Mouse (Mus musculus) G1E-ER4 (cell line): Measurements from ENCODE around the gene Agtr1a. TPM values are rescaled to one million over a fixed set of nuclear protein-coding genes. Genes with fewer than 3 reads are reported as not detected.

ENCODE experiments used
- GATA1 ChIP-seq: IDR thresholded peaks from one replicate; pipeline ENCODE4 v1.8.0; 2012; ENCODE audit warnings: low read length, inconsistent platforms
- polyA plus RNA-seq: library from polyadenylated mRNA; stranded (reverse); fragments of >175 nt; gene quantifications from 2 replicates; pipeline ENCODE4 v1.2.3, GENCODE M21; 2012

Agtr1a gene
- polyA plus RNA-seq, 1 experiment, result not detected

- TF ChIP-seq GATA1, result no peak
These were observed 18.8 kb downstream of the Agtr1a start for GRCm38 (mm10) chr13:30354991-30355580.

DNA sequence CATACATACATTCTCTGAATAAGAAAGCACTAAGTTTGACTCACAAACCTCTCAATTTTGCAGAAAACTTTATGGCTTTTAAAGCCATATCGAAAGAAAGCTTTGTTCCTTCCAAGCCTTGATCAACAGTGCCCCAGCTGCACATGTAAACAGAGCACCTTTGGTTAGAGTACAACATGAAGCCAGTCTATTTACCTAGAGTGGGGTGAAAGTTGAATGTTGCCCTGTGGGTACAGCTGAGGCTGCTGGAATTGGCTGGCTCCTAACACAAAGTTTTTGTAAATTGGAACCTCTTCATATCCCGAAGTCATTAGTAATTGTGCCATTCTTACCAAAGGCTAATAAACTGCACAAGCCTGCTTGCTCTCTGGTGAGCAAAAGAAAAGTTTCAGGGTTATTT is 19.7 kb downstream of the Agtr1a start:
- no peak for TF ChIP-seq GATA1

DNA sequence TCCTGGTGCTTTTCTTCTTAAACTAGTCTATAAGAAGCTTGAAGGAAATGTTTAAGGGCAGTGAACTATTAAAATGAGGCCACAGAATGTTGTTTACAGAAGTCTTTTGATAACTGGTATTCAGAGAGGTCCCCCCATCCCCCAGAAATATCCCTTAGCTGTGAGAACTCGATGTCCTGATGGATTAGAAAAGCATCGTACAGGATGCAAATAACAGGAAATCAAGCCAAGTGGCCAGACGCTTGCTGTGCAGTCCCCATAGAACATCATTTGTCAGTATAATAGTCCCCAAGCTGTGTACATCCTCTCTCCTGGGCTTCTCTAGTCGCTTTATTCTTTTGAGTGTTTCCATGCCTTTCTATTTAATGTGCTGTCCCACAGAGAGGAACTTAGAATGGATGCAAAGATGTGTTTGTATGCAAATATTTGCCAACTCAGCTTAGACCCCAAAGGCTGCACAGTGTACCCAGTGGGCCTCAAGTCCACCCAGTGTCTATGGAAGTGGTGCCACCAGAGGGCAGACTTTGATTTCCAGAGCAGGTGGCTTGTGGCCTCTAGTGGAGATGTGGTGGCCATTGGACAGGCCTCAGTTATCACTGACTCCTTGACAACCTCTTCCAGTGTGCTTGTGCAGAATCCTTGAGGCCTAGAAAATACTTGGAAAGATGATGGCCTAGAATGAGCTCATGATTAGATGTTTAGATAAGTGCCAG is 22.4 kb downstream of the Agtr1a start:
- TF ChIP-seq GATA1, result no peak

DNA sequence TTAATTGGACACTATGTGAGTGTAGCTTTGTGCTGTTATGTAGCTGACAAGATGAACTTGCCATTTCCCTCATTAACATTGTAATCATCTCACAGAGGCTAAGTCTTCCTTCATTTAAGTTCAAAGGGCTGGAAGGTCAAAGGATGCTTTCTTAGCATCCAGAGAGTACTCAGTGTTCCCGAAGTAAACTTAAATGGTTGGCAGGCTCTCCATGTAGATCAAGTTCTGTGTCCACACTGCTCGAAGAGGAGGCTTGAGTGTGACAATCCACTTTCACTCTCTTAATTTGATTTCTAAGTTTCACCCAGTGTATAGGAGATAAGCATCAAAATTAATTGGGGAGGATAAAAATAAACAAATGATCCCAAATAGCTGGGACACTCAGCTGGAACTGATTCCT is 23.6 kb downstream of the Agtr1a start:
- TF ChIP-seq GATA1, result no peak

DNA sequence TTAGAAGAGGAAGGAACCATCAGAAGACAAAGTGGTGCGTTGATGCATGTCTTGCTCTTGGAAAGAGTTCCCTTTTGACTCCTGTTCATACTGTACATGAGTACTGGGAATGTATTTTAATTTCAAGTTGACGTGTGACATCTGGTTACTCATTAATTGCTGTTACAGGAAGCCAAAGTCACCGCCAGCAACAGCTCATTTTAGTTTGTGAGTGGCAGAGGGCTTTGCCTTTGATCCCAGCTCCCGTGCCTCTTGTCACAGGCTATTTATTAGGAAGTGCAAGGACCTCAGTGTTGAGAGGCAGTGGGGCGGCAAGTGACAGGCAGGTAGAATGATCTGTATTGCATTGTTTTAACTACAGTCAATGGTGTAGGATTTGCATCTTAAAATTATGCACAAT is 24.8 kb downstream of the Agtr1a start:
- no peak for TF ChIP-seq GATA1

DNA sequence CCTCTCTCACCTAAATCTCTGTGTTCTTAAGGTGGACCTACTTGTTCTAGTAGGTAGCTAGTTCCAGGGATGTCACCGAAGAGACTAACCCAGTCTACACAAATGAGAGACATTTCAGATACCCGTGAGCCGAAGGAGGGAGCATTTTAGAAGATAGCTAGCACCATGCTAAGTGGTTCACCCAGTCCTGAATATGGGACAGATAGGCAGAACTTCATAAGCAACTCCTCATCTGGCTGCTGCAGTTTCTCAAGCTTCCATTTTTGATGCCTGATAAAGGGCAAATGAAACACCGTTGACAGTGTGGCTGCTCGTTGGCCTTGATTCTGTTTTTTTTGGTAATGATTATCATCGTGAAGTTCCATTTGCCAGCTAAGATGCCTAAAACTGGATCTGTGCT is 25.8 kb downstream of the Agtr1a start:
- TF ChIP-seq GATA1, result no peak

DNA sequence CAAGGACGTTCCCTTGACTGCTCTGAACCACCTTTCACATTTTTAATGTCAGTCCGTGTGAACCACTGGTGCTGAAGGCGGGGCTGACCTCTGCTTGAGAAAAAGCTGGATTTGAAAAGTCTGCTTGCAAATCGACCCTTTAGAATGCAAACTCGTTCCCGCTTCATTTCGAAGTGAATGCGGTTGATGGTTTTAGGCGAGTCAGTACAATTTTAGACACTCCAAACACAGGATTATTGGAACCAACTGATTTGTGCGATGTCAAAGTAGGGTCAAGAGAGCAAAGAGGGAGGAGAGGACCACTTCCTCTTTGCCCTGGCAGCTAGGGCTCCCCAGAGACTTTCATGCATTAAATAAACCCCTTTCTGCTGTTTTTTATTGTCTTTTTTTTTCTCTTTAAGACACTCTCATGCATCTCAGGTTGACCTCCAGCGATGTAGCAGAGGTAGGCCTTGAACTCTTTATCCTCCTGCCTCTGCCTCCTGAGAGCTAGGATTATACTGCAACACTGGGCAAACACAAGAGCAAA is 27.9 kb downstream of the Agtr1a start:
- no peak for TF ChIP-seq GATA1

GRCm38 (mm10) chr13:30364780-30365179 is 28.5 kb downstream of the Agtr1a start:
- no peak for TF ChIP-seq GATA1

DNA sequence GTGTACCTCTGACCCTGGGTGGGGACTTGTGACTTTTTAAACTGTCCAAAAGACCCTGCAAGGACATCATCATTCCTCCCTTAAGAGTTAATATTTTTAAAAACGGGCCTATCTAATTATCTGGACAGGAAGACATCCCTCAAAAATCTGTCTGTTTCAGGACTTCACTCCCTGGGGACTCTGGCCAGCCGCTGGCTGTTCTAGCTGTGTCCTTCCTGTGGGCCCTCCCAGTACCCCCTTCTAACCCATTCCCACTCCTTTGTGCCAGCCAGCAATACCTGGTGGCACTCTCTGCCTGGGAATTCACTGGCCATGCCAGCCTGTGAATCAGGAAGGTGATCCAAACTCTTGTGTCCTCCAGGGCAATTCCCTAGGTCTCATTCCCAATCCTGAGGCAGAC is 29.1 kb downstream of the Agtr1a start:
- no peak for TF ChIP-seq GATA1

DNA sequence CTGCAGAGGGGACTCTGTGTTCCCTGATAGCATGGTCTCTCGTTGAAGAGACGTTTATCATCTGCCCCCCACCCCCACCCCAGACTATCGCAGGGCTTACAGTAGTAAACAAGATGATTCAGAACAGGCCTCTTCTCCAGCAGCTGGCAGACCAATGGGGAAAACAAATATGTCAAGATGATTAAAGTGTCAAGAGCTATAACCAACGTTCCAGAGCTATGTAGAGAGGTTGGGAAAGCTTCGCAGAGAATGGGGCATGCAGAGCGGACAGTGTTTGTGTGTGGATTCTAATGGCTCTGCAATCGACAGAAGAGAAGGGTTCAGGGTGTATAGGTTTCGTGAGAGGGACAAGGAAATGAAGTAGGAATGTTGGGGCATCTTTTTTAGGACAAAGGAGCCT is 31.9 kb downstream of the Agtr1a start:
- TF ChIP-seq GATA1, result no peak

DNA sequence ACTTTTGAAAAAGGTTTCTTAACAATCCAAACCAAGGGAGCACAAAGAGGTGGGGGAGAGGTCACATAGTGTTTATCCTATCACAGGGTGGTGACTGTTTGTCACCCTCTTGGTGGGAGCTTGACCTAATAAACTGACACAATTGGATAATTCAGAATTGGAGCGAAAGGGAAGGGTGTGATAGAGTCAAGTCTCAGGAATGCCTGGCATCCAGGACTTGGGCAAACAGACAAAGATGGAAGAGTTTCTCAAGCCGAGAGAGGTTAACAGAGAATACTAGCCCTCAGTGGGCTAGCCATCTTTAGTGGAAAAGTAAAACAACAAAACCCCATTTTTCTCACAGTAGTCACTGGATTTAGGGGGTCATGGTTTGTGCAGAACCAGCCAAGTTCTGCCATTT is 32.5 kb downstream of the Agtr1a start:
- TF ChIP-seq GATA1, result no peak

GRCm38 (mm10) chr13:30378868-30379267 is 42.6 kb downstream of the Agtr1a start:
- no peak for TF ChIP-seq GATA1

DNA sequence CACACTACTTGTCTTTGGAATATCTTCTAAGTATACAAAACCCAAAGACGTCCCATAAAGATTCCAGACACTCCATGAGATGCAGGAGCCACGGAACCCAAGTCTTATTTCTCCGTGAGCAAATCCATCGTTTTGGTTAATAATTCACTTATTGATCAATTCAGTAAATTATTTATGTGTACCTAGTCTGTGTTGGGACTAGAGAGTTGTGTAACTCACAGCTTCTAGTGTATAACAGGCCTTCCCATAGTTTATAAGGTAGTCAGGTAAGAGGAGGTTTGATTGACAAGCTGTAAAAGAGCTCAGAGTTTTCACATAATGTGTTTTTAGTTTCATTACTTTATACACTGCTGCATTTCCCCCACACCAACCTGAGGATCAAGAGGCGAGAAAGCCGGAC is 48.9 kb downstream of the Agtr1a start:
- TF ChIP-seq GATA1, result no peak

GRCm38 (mm10) chr13:30394123-30394522 is 57.9 kb downstream of the Agtr1a start:
- no peak for TF ChIP-seq GATA1

- TF ChIP-seq GATA1, result no peak
These were observed 60.2 kb downstream of the Agtr1a start for GRCm38 (mm10) chr13:30396431-30396830.

DNA sequence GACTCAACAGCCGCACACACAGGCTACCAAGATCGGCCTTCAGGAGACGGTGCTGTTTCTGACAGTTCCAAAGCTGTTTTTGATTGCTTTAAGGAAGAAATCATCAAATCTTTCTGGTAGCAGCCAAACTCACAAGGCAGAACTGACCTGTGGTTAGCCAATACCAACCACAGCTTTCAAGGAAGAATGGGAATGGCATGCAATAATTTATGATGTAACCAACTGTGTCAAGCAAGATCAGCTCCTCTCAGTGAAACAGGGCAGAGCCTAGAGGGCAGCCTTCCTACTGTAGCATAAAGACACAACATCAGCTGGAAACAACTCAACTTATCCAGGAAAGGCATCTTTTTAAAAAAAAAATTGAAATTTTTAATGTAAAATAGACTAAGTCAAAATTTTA is 62.6 kb downstream of the Agtr1a start:
- TF ChIP-seq GATA1, result no peak

DNA sequence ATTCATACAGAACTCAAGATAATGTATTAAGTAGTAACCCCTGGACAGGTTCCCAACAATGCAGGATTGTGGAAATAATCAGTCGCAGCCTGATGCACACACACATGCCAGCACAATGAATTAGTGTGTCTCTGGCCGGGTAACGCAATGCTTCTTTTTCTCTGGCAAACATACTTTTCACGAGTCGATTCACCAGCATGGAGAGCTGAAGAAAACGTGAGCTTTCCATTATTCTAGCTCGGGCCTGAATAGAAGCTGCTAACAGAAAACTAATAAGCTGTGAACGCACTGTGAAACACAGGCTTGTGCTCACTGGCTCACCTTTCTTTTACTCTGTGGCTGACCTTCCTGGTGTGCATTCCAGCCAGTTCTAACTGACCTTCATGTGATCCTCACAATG is 64.4 kb downstream of the Agtr1a start:
- no peak for TF ChIP-seq GATA1

GRCm38 (mm10) chr13:30403874-30404273 is 67.6 kb downstream of the Agtr1a start:
- no peak for TF ChIP-seq GATA1
